Mouse (Mus musculus): ENCODE measurements around the gene Cdkal1.

Cdkal1 gene

DNA sequence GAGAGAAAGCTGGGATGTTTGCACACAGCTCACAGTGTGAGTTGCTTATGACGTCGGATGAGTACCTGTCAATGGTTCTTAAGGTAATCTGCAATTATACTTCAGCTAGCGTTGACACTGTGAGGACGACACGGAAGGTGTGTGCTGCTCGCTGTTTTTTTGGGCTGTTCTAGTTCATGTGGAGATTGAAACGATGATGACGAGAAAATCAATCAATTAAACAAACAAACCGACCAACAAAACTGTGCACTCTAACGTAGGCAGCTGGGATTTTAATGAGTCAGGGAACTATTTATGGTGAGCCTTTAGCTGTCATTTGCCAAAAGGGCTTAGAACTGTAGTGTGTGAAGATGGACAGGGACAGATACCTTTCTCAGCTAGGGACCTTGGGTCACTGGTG is 494.6 kb downstream of the Cdkal1 start:
- no peak for DNase-seq (ENCODE audit: low read depth, low spot score)

DNA sequence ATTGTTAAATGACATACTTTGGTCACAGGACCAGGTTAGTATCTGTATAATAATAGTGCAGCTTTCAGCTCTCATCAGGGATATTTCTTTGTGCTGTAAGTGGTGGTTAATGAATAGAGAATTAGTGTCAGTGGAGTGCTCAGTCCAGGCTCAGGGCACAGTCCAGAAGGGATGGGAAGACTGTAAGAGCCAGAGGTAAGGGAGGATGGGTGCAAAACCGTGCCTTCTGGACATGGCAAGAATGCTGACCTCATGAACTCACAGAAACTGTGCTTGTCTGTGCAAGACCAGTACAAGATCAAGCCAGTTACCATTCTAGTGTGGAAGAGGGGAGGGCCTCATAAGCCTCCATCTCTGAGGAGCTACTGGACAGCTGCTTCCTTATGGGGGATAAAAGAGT is 496.1 kb downstream of the Cdkal1 start:
- DNase-seq (ENCODE audit: low read depth, low spot score): no peak

DNA sequence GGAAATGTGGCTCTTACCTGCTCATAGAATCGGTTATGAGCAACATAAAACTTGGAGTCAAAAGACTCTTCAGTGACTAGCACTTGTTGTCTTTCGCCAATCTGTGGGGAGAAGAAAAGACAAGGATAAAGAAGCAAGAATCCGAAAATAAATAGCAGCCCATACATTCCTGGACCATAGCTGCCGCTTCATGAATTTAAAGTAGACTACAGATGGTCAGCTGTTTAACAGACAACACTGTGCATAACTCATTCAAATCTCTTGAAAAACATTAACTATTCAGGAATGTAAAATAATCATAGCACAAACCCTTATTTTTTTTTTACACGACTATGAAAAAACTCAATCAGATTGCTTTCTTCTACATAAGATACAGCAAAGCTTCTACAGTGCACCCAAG is 498.0 kb downstream of the Cdkal1 start:
- no peak for DNase-seq (ENCODE audit: low read depth, low spot score)

DNA sequence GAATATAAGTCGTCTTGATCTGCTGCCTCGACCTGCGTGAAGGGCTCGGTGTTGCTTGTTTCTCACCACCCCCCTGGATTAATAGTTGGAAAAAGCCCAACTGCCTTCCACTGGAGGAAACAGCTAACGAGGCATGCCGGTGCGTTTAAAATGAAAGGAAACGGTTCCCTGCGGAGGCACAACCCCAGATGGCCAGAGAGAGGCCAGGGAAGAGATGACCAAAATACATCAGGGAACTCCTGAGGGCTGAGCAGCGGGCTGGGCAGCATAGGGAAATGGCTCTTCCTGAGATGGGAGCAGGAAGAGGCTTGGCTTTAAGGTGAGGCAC is 499.4 kb downstream of the Cdkal1 start:
- DNase-seq (ENCODE audit: low read depth, low spot score): peak; percentile 43

DNA sequence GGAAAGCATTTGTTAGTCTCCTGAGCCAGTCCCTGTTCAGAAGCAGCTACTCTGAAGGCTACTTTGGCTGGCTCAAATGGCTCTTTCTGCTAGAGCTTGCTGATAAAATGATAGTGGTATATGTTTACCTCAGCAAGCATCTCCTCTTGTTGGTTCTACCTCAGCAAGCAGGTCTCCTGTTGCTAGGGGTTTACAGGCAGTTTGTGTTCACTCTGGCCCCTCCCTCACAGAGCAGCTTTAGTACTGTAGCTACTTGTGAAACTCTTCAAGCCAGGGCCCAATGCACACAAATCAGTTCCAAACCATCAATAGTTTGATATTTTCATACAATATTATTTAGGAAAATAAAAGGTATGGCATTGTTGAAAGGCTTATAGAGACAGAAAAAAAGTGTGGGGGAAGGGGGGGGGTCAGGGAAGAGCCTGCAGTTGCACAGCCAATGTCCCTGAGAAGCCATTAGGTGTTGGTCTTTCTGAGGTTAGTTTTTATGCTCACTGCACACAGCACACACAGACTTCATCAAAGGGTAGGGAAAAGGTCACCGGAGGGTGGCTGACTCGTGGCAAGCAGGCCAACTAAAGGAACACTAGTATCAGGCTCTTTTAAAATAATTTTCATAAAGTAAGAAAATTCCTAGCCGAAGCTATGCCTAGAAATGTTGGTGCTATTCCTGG is 499.9 kb downstream of the Cdkal1 start:
- DNase-seq (ENCODE audit: low read depth, low spot score): no peak

DNA sequence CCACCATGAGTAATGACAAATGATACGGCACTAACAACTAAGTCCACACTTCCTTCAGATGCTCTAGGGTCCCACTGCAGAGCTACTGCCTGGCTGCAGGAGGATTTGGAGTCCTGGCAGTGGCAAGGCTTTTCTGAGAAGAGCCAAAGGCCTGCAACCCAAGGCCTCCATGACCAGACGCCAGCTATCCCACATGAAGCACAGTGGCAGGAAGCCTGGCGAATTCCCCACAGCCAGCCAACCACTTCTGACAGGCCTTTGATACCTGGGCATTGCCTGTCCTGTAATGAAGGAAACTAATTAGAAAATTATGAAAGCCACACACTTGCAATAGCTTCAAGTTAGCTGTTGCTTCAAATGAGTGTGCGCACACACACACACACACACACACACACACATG is 500.5 kb downstream of the Cdkal1 start:
- DNase-seq (ENCODE audit: low read depth, low spot score): no peak

DNA sequence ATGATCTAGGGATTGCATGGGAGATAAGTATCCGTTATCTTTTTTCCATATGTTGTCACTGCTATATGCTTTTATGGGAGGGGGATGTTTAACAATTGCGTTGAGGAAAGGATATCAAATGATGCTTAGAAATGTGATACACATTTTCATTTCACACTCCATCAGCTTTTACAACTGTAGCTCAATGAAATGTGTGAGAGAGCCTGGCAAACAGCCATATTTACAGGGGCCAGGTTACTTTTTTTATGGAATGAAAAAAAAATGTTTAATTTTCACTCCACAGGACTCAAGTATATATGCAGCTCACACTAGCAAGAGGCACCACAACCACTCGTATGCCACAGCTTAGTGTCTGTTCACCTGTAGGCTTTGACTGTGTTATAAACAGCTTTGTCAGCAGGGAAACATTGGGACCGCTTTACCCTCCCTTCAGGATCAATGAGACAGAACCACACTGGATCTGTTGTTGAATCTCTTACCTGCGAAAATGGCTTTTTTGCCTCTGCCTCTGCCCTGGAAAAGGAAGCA is 501.5 kb downstream of the Cdkal1 start:
- DNase-seq (ENCODE audit: low read depth, low spot score): no peak

DNA sequence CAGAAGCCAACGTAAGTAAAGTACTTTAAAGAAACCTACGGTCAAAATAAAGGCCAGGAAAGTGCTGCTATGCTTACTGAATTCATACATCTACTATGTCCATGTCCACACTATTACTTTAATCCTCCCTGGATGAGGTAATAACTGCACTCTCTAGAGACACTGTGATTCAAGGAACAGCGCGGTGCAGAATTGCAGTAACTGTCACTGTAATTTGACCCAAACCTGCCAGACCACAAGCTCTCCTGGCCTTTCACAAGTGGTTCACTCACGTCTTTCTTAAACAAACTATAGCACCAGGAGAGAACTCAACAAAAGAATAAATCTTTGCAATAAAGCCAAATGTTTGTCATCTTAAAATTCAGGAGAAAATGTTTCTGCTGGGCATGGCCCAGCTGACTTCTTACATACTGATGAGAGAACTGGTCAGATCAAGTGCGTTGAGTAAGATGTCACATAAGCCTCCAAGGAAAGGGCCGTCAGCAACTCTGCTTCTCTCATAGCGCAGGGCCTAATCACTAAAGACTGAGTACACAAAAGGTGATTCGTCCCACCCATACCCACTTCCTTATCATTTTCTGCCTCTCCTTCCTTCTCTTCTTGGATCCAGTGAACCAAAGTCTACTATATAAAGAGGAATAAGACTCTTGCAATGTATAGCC is 504.3 kb downstream of the Cdkal1 start:
- DNase-seq (ENCODE audit: low read depth, low spot score): no peak

DNA sequence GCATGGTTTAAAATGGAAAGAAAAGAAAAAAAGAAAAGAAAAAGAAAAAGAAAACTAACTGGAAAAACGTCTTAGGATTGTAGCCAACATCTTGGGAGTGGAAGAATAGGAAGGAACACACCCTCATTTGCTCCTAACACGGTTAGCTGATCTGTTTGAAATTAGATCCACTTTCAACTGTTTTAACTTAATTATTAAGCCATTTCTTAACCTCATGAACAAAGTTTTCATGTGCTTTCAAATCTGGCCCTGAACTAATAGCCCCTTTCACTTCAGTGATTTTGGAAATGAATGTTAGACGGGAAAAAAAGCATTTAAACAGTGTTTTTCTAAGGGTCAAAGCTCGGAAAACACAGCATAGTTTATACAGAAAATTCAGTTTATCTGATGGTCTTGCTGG is 505.5 kb downstream of the Cdkal1 start:
- DNase-seq (ENCODE audit: low read depth, low spot score): no peak

DNA sequence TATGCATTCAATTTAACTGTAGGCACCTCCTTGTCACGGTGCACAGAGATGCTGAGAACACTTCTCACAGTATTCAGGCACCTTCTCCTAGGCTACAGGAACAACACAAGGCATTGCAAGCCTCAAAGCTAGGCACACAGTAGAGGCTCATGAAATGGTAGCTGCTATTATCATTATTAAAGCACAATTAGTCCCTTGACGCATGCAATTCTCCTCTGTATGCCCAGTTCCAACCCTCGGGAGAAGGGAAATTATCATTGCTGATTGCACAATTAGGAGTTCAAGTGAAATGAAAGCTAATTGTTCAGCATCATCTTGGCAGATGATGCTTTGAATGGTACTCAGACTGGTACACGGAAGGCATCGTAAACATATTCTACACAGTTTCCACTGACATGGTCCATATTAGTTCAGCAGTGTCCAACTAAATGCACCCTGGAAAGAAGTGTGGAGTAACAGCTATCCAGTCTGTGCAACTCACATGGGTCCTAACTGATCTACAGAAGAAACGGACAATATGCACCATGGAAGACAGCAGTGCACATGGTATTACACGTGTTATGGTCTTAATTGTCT is 506.0 kb downstream of the Cdkal1 start:
- DNase-seq (ENCODE audit: low read depth, low spot score): no peak

DNA sequence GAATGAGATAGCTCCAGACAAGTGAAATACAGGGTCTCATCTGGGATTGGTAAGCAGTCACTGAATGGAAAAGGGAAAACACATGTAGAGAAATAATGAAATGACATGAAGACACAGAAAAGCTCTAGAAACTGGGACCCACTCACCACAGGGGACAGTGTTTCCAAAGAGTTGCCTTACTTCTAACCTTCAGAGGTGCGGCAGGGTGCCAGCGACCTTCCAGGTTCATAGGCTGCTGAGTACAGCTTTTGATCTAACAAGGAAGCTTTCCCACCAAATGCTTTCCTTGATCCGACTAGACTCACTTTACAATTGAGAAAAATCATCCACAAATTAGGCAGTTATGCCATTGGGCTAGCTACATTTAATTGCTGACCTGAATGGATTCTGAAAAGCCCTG is 507.1 kb downstream of the Cdkal1 start:
- no peak for DNase-seq (ENCODE audit: low read depth, low spot score)

DNA sequence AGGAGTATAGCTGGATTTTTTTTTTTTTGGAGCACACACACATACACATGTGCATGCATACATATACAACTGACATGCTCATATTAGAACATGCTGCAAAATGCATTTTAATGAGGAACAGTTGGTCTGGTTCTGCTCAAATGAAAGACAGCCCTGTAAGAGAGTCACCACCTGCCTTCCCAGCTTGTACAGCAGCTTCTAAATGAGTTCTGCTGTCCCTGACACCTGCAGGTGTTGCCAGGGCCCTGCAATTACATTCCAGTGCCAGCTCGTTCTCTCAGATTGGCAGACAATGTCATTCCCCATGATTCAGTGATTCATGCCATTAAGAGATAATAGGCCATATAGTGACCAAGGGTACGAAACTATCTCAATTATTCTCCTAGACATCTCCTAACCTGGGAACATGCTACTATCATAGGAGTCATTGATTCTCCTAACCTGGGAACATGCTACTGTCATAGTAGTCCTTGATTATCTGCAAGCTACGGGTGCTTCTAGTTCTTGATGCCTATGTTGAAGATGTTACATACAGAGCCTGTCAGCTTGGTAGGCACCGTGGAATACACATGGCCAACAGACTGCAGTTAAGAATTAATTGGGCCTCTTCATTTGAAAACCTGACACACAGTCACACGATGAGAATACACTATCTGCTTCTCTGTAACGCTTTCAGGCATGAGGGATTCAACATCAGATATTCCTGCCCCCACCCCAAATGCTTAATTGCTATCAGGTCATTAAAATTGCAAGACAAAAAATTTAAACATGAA is 522.6 kb downstream of the Cdkal1 start:
- peak; percentile 73 for DNase-seq (ENCODE audit: low read depth, low spot score)

DNA sequence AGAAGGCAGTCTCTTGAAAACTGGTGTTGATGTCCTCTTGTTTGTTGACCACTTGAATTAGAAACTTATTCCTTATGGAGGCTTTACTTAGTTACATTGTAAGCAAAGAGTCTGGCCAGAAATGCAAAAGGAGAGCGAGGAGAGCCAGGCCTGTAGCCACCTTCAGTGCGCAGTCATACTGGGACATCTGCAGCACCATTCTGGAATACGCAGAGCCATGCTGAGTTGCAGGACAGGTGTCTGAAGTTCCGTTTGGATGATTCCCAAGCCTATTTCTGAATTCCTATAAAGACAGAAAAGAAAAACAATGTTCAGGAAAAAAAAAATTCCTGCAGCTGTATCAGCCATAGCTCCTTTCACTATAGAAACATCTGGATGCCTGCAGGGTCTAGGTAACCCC is 529.5 kb downstream of the Cdkal1 start:
- DNase-seq (ENCODE audit: low read depth, low spot score): peak; percentile 75

DNA sequence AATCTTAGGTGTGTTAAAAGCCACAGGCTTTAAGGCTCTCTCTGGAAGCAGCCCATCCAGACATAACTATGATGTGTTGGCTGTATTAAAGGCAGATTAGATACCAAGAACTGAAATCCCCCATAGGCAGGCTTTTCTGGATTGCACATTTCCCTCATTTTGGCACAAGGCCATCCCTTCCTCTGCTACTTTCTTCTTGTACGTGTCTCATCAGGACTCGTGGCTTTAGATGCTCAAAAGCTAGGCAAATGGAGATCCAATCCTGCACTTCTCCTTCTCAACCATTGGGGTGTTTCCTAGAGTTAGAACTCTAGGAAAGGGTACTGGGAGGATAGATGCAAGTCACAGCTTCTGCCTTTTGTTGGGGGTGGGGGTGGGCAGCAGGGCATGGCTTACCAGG is 535.1 kb downstream of the Cdkal1 start:
- no peak for DNase-seq (ENCODE audit: low read depth, low spot score)

DNA sequence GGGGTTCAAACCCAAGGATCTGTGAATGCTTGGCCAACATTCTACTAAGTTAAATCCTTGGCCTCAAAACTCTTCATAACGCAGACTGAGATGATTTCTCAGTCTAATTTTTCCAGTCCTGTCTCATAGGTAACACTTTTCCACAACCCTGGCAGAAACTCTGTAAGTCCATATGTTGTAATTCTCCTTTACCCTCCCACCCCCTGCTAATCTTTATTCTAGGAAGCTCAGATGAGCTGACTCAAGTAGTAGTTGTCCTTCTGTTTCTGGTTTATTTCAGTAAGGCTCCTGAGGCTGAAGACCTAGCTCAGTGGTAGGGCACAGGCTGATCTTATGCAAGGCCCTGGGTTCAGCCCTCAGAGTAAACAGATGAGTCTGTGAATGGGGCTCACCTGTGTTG is 537.8 kb downstream of the Cdkal1 start:
- peak; percentile 52 for DNase-seq (ENCODE audit: low read depth, low spot score)

DNA sequence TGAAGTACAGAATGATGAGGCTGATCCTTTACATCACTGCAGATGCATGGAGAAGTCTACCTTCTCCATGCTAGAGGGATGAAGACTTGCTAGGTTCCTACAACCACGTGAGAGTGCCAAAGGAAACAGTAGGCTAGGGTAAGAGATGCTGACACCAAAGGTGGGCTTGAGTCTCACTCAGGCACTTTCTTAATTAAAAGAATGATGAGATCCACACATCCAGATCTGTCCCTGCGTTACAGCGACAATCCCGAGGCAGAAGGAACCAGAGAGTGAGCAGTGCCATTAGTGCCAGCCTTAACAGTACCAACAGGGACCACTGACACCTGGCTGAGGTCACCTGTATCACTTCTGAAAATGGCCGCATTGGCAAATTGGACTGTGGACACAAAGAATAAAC is 539.2 kb downstream of the Cdkal1 start:
- no peak for DNase-seq (ENCODE audit: low read depth, low spot score)

DNA sequence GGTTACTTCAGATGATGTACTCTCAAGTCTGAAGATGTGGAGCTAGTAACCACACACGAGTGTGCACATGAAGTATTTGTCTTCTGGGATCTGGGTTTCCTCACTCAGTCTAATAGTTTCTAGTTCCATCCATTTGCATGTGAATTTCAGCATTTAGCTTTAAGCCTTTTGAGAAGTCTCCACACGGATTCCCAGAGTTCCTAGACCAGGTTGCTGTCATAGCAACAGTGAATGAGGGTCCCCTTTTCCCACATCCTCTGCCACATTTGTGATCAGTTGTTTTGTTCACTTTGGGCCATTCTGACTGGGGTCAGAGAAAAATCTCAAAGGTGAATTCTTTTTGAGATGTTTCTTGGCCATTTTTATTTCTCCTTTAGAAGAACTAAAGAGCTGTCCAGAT is 543.4 kb downstream of the Cdkal1 start:
- DNase-seq (ENCODE audit: low read depth, low spot score): no peak

DNA sequence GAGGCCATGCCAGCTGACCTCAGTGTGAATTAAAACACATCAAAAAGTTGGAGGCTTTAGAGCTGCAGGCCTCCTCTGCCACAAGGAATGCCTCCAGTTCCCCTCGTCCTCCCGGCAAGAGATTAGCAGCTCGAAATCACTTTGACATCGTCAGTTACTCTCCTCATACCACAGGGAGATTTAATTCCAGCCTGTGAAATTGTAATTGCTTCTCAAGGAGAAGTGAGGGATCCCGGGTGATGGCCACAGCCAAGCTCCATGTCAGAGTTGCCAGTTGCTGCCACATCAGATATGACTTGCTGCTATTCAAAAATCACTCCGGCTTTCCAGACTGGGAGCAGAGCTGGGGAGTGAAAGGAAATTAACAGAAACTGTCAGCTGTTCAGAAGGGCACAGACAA is 548.1 kb downstream of the Cdkal1 start:
- peak; percentile 25 for DNase-seq (ENCODE audit: low read depth, low spot score)

DNA sequence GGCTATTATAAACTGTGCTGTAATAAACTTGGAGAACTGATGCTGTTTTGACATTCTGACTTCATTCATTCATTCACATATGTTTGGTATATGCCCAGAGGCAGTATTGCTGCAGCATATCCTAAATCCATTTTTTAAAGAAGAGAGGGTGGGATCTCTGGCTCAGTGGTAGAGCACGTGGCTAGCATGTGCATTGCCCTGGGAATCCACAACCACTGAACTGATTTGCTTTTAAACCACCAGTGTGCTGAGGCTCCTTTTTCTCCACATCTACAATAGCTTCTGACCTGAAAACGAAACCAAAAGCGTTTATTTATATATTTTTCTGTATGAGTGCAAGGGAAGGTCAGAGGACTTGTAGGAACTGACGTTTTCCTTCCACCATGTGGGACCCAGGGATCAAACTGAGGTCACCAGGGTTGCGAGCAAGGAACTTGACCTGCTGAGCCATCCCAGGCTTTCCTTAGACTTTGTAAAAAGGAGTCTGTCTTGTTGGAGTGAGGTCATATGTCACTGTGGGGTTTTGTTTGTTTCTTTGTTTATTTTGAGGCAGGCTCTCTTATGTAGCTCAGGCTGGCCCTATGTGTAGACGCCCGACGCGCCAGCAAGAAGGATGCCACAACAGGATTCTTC is 562.8 kb downstream of the Cdkal1 start:
- no peak for DNase-seq (ENCODE audit: low read depth, low spot score)

DNA sequence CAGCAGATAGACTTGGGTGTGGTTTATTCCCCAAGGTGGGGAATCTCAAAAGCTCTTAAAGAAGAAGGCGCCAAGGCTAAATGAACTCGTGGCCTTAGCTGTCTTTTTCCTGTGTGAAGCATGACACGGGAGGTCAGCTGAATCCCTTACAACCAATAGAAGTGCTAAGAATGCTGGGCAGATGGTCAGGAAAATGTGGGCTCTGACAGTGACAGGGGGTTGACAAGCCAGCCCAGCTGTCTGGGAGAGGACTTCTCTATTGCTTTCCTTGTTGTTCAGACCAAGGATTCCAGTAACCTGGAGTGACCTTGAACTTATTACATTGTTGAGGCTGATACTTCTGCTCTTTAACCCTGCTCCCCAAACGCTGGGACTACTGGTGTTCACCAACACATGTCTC is 564.9 kb downstream of the Cdkal1 start:
- DNase-seq (ENCODE audit: low read depth, low spot score): no peak

DNA sequence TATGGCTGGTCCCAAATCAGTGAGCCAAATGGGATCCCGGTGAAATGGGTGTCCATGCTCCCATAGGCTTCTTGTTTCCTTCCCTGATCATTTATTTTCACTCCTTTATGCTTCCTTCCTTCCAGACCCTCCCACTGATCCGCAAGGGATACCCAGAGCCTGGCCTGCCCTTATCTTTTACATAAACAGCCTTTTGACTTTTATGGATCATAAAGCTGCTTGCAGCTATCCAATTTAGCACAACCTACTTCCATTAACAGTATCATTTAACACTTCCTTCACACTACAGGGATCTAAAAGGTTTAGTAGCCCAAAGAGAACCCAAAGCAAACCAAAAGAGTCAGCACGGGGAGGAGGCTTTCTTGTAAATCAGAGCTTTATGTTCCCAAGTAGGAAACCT is 570.4 kb downstream of the Cdkal1 start:
- no peak for DNase-seq (ENCODE audit: low read depth, low spot score)

DNA sequence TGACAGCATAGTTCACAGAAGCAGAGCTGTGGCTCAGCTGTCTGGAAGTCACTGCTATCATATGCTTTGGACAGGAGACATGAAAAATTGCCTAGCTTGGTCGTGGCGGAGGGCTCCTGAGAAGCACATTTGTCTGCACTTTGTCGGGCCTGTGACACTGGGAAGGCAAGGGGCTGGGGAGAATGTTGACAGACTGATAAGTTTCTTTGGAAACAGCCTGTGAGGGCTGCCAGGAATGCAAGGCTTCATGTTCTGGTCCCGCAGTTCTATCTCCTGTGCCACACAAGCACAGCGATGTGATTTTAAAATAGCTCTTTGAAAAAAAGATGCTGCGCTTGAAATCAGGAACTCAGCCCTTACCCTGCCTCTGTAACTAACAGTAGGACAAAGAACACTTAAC is 573.9 kb downstream of the Cdkal1 start:
- no peak for DNase-seq (ENCODE audit: low read depth, low spot score)
